Mouse (Mus musculus) embryonic fibroblast, embryonic 13.5 days (primary cell): ENCODE measurements around the gene Rab3gap2.

Experiments
- CTCF ChIP-seq: IDR thresholded peaks from 2 replicates; pipeline ENCODE4 v1.5.1; 2011; ENCODE audit warnings: mild to moderate bottlenecking, control low read depth, low read length, moderate library complexity, borderline replicate concordance; ENCODE audit not compliant: insufficient read depth
- POLR2A ChIP-seq: IDR thresholded peaks from 2 replicates; pipeline ENCODE4 v1.6.1; 2011; ENCODE audit warnings: low read depth, mild to moderate bottlenecking, control low read depth, low read length, moderate library complexity

DNA sequence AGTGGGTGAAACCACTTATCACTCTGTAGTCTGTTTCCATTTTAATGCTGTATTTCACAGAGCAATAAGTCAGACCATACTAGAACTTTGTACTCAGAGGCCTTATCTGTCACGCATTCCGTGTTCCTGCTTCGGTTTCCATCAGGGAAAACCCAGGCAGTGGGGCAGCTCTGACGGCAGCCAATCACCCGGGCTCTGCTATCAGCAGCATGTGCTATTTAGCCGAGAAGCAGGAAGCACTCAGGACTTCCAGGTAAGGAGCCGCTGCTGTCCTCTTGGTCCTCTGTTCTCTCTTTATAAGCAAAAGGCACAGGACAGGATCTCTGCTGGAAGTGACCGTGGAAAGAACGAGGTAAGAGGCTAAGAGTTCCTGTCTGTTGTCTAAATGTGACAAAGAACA lies 108.0 kb downstream of the Rab3gap2 start:
- TF ChIP-seq POLR2A (no peak), CTCF (no peak)
